Mouse (Mus musculus) liver, embryonic 13.5 days (tissue): Measurements from ENCODE around the gene Klk8. TPM values are rescaled to one million over a fixed set of nuclear protein-coding genes. Genes with fewer than 3 reads are reported as not detected.

Experiments used
- ATAC-seq: fragments of 200-750 bp; cut with Nextera tagmentation; 2 replicates; pipeline ENCODE4 v1.8.0; 2017; ENCODE audit warnings: low read depth, mild to moderate bottlenecking, moderate number of reproducible peaks, moderate library complexity
- DNase-seq: peaks from one replicate; pipeline ENCODE4 v3.0.0; 2022
- H3K27ac ChIP-seq: fragments of 300-500 bp; sonication (generic); 2 replicates; pipeline ENCODE4 v1.5.1; 2015; ENCODE audit warnings: moderate library complexity, mild to moderate bottlenecking, inconsistent platforms
- H3K27me3 ChIP-seq: fragments of 300-500 bp; sonication (generic); 2 replicates; pipeline ENCODE4 v1.6.1; 2015; ENCODE audit warnings: mild to moderate bottlenecking, inconsistent platforms
- H3K36me3 ChIP-seq: fragments of 300-500 bp; sonication (generic); 2 replicates; pipeline ENCODE4 v1.6.1; 2015; ENCODE audit warnings: mild to moderate bottlenecking, inconsistent platforms
- H3K4me1 ChIP-seq: fragments of 300-500 bp; sonication (generic); replicated peaks from 2 replicates; pipeline ENCODE4 v1.6.1; 2015; ENCODE audit warnings: inconsistent platforms
- H3K4me2 ChIP-seq: fragments of 300-500 bp; sonication (generic); 2 replicates; pipeline ENCODE4 v1.6.1; 2015; ENCODE audit warnings: inconsistent platforms, mild to moderate bottlenecking, moderate library complexity
- H3K4me3 ChIP-seq: fragments of 300-500 bp; sonication (generic); replicated peaks from 2 replicates; pipeline ENCODE4 v1.5.1; 2015; ENCODE audit warnings: mild to moderate bottlenecking, inconsistent platforms
- H3K9ac ChIP-seq: fragments of 300-500 bp; sonication (generic); 2 replicates; pipeline ENCODE4 v1.6.1; 2015; ENCODE audit warnings: mild to moderate bottlenecking, inconsistent platforms
- H3K9me3 ChIP-seq: fragments of 300-500 bp; sonication (generic); replicated peaks from 2 replicates; pipeline ENCODE4 v1.6.1; 2016; ENCODE audit warnings: inconsistent platforms
- WGBS: fragments of 180-500 bp; shearing (Covaris S2); methylation state at CpG from one replicate; pipeline ENCODE4 v1.1.7; 2015; ENCODE audit not compliant: insufficient replicate concordance; 5-methylcytosine and 5-hydroxymethylcytosine counted together
- polyA plus RNA-seq: library from polyadenylated mRNA; unstranded; fragments of >200 nt; fragmentation: Nextera tagmentation; extraction: Ambion mirVana; gene quantifications from 2 replicates; pipeline ENCODE4 v1.2.1, GENCODE M21; 2015

Klk8 gene
- polyA plus RNA-seq, 1 experiment from 2014 or later: 11.1 TPM

GRCm38 (mm10) chr7:43843801-43844200 lies 46.4 kb downstream of the Klk8 start:
- Histone ChIP-seq H3K27me3 (no peaks in the 10 kb centered on the region), H3K9me3 (no peaks in the 10 kb centered on the region), H3K9ac (no peak overlapping the region), H3K4me1 (no peaks in the 10 kb centered on the region), H3K27ac (no peak overlapping the region), H3K4me3 (no peak overlapping the region), H3K4me2 (no peak overlapping the region), H3K36me3 (no peaks in the 10 kb centered on the region)
- DNase-seq: no peak
- no peak for ATAC-seq
- 64% methylated on average over 4 of the region's 4 CpGs for WGBS

- WGBS: 74% methylated on average over 6 of the region's 6 CpGs
- no peaks in the 10 kb centered on the region for H3K36me3 ChIP-seq
- H3K27me3 ChIP-seq: no peaks in the 10 kb centered on the region
- DNase-seq (no peak), ATAC-seq (no peak)
- no peaks in the 10 kb centered on the region for H3K4me1 ChIP-seq
- no peak overlapping the region for H3K4me3 ChIP-seq
- no peak overlapping the region for H3K4me2 ChIP-seq
- H3K27ac ChIP-seq: no peak overlapping the region
- H3K9me3 ChIP-seq: no peaks in the 10 kb centered on the region
- H3K9ac ChIP-seq: no peak overlapping the region
Measured at GRCm38 (mm10) chr7:43851616-43852015, 54.2 kb downstream of the Klk8 start.

Other genes with a start within 250 kb of the Klk8 start
- gene Zfp658, start 235.3 kb upstream of the Klk8 start, polyA plus RNA-seq: 0.20 and 0.27 TPM in 2 replicates
- gene Zfp719, start 218.0 kb upstream of the Klk8 start, polyA plus RNA-seq: 2.0 and 2.7 TPM in 2 replicates
- 0.08 TPM in 1 of 2 replicates, not detected in the other for gene Zfp819, start 190.4 kb upstream of the Klk8 start, polyA plus RNA-seq
- not detected in 2 replicates for gene Ceacam18, start 162.9 kb upstream of the Klk8 start, polyA plus RNA-seq
- 1.6 and 1.9 TPM in 2 replicates for gene Siglece, start 137.4 kb upstream of the Klk8 start, polyA plus RNA-seq
- gene Ctu1, start 125.6 kb upstream of the Klk8 start, polyA plus RNA-seq: 5.2 and 5.3 TPM in 2 replicates
- gene Klk14, start 107.2 kb upstream of the Klk8 start, polyA plus RNA-seq: not detected in 2 replicates
- not detected in 2 replicates for gene Klk13, start 85.0 kb upstream of the Klk8 start, polyA plus RNA-seq
- not detected in 2 replicates for gene Klk12, start 28.7 kb upstream of the Klk8 start, polyA plus RNA-seq
- not detected in 2 replicates for gene Klk11, start 23.0 kb upstream of the Klk8 start, polyA plus RNA-seq
- gene Klk10, start 16.5 kb upstream of the Klk8 start, polyA plus RNA-seq: not detected in 2 replicates
- gene Klk9, start 5.7 kb upstream of the Klk8 start, polyA plus RNA-seq: not detected in 2 replicates
- not detected in 2 replicates for gene Klk7, start 13.7 kb downstream of the Klk8 start, polyA plus RNA-seq
- not detected in 2 replicates for gene Klk6, start 26.9 kb downstream of the Klk8 start, polyA plus RNA-seq
- not detected in 2 replicates for gene Klk5, start 44.4 kb downstream of the Klk8 start, polyA plus RNA-seq
- gene Klk4, start 83.6 kb downstream of the Klk8 start, polyA plus RNA-seq: not detected in 2 replicates
- not detected in 2 replicates for gene Klk15, start 136.2 kb downstream of the Klk8 start, polyA plus RNA-seq
- gene Klk1b8, start 153.1 kb downstream of the Klk8 start, polyA plus RNA-seq: not detected in 2 replicates
- not detected in 2 replicates for gene Klk1b1, start 169.2 kb downstream of the Klk8 start, polyA plus RNA-seq
- gene Klk1b9, start 178.5 kb downstream of the Klk8 start, polyA plus RNA-seq: not detected in 2 replicates
- not detected in 2 replicates for gene Klk1b11, start 198.3 kb downstream of the Klk8 start, polyA plus RNA-seq
- gene Klk1b26, start 214.6 kb downstream of the Klk8 start, polyA plus RNA-seq: not detected in 2 replicates